In genomic region chr16:89461189-89461588, GRCm38 (mm10) we compare ENCODE assay signal across 24 mouse cellular contexts. TPM values are rescaled to one million over a fixed set of nuclear protein-coding genes. Genes with fewer than 3 reads are reported as not detected.
"Had no signal": no experiment of that assay in that cellular context is flagged by ENCODE, and none has a peak within 500 bp of the region (broad histone marks: within the 10 kb centered on the region; RNA-seq: fewer than 3 reads in every experiment).

No protein-coding gene starts in this region.

- H3K27me3 ChIP-seq: limb, embryonic 12.5 days; liver, embryonic 13.5 days; lung, embryonic 15.5 days; megakaryocyte, embryonic 14.5 days; midbrain, embryonic 13.5 days; neural tube, embryonic 15.5 days; stomach, embryonic 15.5 days had no signal

- H3K9me3 ChIP-seq: limb, embryonic 12.5 days; lung, embryonic 15.5 days; midbrain, embryonic 13.5 days; neural tube, embryonic 15.5 days; stomach, embryonic 15.5 days had no signal

- H3K4me1 ChIP-seq: limb, embryonic 12.5 days; liver, embryonic 13.5 days; lung, embryonic 15.5 days; megakaryocyte, embryonic 14.5 days; midbrain, embryonic 13.5 days; neural tube, embryonic 15.5 days; stomach, embryonic 15.5 days had no signal

- H3K27ac ChIP-seq: layer of hippocampus, adult 2 months; limb, embryonic 12.5 days; liver, embryonic 13.5 days; lung, embryonic 15.5 days; macrophage; midbrain, embryonic 13.5 days; neural tube, embryonic 15.5 days; stomach, embryonic 15.5 days had no signal

- H3K36me3 ChIP-seq: limb, embryonic 12.5 days; liver, embryonic 13.5 days; lung, embryonic 15.5 days; midbrain, embryonic 13.5 days; neural tube, embryonic 15.5 days; stomach, embryonic 15.5 days had no signal

- H3K4me3 ChIP-seq: layer of hippocampus, adult 2 months; limb, embryonic 12.5 days; liver, embryonic 13.5 days; lung, embryonic 15.5 days; megakaryocyte, embryonic 14.5 days; midbrain, embryonic 13.5 days; neural tube, embryonic 15.5 days; stomach, embryonic 15.5 days had no signal

- H3K4me2 ChIP-seq: limb, embryonic 12.5 days; liver, embryonic 13.5 days; lung, embryonic 15.5 days; midbrain, embryonic 13.5 days; neural tube, embryonic 15.5 days; stomach, embryonic 15.5 days had no signal

- DNase-seq: kidney, adult 8-10 months; kidney, postnatal 36 days; liver; liver, embryonic 13.5 days; liver, postnatal 0 days; lung, postnatal 14 days; right cerebral cortex, postnatal 14 days; thymus, adult 2 months; thymus, postnatal 25 days had no signal

- H3K9ac ChIP-seq: limb, embryonic 12.5 days; liver, embryonic 13.5 days; liver, postnatal 0 days; lung, embryonic 15.5 days; midbrain, embryonic 13.5 days; neural tube, embryonic 15.5 days; stomach, embryonic 15.5 days had no signal

- ATAC-seq: liver, postnatal 0 days; midbrain, embryonic 13.5 days had no signal

RNA-seq across cellular contexts. Expression of gene Krtap8-1, which starts 26.6 kb away (rescaled TPM):
- total RNA-seq: layer of hippocampus, adult 2 months; layer of hippocampus, postnatal 10 days; left cerebral cortex, postnatal 36 days had no signal
- polyA plus RNA-seq: kidney, embryonic 16.5 days; limb, embryonic 12.5 days; liver, embryonic 13.5 days; liver, postnatal 0 days; lung, embryonic 15.5 days; macrophage; midbrain, embryonic 13.5 days; neural tube, embryonic 11.5 days; neural tube, embryonic 15.5 days; spleen, adult 2 months; stomach, embryonic 15.5 days; testis, adult 2 months; thymus, adult 2 months; urinary bladder, adult 2 months had no signal

RNA-seq across cellular contexts. Expression of gene Krtap6-2, which starts 41.3 kb away (rescaled TPM):
- total RNA-seq: layer of hippocampus, adult 2 months; layer of hippocampus, postnatal 10 days; left cerebral cortex, postnatal 36 days had no signal
- polyA plus RNA-seq: kidney, embryonic 16.5 days; limb, embryonic 12.5 days; liver, embryonic 13.5 days; liver, postnatal 0 days; lung, embryonic 15.5 days; macrophage; midbrain, embryonic 13.5 days; neural tube, embryonic 11.5 days; neural tube, embryonic 15.5 days; spleen, adult 2 months; stomach, embryonic 15.5 days; testis, adult 2 months; thymus, adult 2 months; urinary bladder, adult 2 months had no signal

RNA-seq across cellular contexts. Expression of gene Krtap7-1, which starts 46.9 kb away (rescaled TPM):
- total RNA-seq: layer of hippocampus, adult 2 months; layer of hippocampus, postnatal 10 days; left cerebral cortex, postnatal 36 days had no signal
- polyA plus RNA-seq: kidney, embryonic 16.5 days; limb, embryonic 12.5 days; liver, embryonic 13.5 days; liver, postnatal 0 days; lung, embryonic 15.5 days; macrophage; midbrain, embryonic 13.5 days; neural tube, embryonic 11.5 days; neural tube, embryonic 15.5 days; spleen, adult 2 months; stomach, embryonic 15.5 days; testis, adult 2 months; thymus, adult 2 months; urinary bladder, adult 2 months had no signal

RNA-seq across cellular contexts. Expression of gene Krtap21-1, which starts 57.5 kb away (rescaled TPM):
- total RNA-seq: layer of hippocampus, adult 2 months; layer of hippocampus, postnatal 10 days; left cerebral cortex, postnatal 36 days had no signal
- polyA plus RNA-seq: kidney, embryonic 16.5 days; limb, embryonic 12.5 days; liver, embryonic 13.5 days; liver, postnatal 0 days; lung, embryonic 15.5 days; macrophage; midbrain, embryonic 13.5 days; neural tube, embryonic 11.5 days; neural tube, embryonic 15.5 days; spleen, adult 2 months; stomach, embryonic 15.5 days; testis, adult 2 months; thymus, adult 2 months; urinary bladder, adult 2 months had no signal
